Mouse (Mus musculus): ENCODE data around the gene Osbpl3. TPM values are rescaled to one million over a fixed set of nuclear protein-coding genes. Genes with fewer than 3 reads are reported as not detected.

Osbpl3 gene
- polyA plus RNA-seq, 1 experiment from 2014 or later: 14.5 TPM

GRCm38 (mm10) chr6:50464690-50465485 lies 8.9 kb upstream of the Osbpl3 start:
- Histone ChIP-seq H3K27me3 (ENCODE audit: control insufficient read depth, insufficient read depth, low read length) (no peaks in the 10 kb centered on the region), H3K36me3 (ENCODE audit: control insufficient read depth, insufficient read depth, low read length) (no peaks in the 10 kb centered on the region), H3K4me3 (ENCODE audit: low read depth, low read length) (no peak overlapping the region), H3K4me2 (replicated peaks; ENCODE audit: low read depth) (no peak overlapping the region), H3K9ac (ENCODE audit: low read length) (no peak overlapping the region), H3K4me1 (replicated peaks; ENCODE audit: control insufficient read depth, insufficient read depth) (no peaks in the 10 kb centered on the region), H3K9me3 (ENCODE audit: control insufficient read depth, low read length) (no peaks in the 10 kb centered on the region), H3K27ac (replicated peaks) (no peak overlapping the region)
- DNase-seq (ENCODE audit: low spot score) (no peak), ATAC-seq (ENCODE audit: low FRiP score, low TSS enrichment) (no peak)
- 76% methylated on average over 9 of the region's 9 CpGs for WGBS
- TF ChIP-seq EP300 (optimal IDR thresholded peaks at IDR 0.05) (no peak), CTCF (IDR thresholded peaks at IDR 0.05; ENCODE audit: low read depth) (0 out of 2 replicates have a peak, but pooled peaks have one; percentile 2)

- DNase-seq (ENCODE audit: low spot score): no peak
These were observed 6.0 kb upstream of the Osbpl3 start for GRCm38 (mm10) chr6:50462026-50462425.

GRCm38 (mm10) chr6:50461585-50461984 lies 5.6 kb upstream of the Osbpl3 start:
- Histone ChIP-seq H3K27me3 (ENCODE audit: control insufficient read depth, insufficient read depth, low read length) (no peaks in the 10 kb centered on the region), H3K36me3 (ENCODE audit: control insufficient read depth, insufficient read depth, low read length) (no peaks in the 10 kb centered on the region), H3K9ac (ENCODE audit: low read length) (no peak overlapping the region), H3K4me1 (replicated peaks; ENCODE audit: control insufficient read depth, insufficient read depth) (no peaks in the 10 kb centered on the region; the same call in 1 of the 2 replicates), H3K4me2 (replicated peaks; ENCODE audit: low read depth) (no peak overlapping the region), H3K27ac (replicated peaks) (no peak overlapping the region), H3K4me3 (ENCODE audit: low read depth, low read length) (no peak overlapping the region), H3K9me3 (ENCODE audit: control insufficient read depth, low read length) (no peaks in the 10 kb centered on the region)
- TF ChIP-seq CTCF (IDR thresholded peaks at IDR 0.05; ENCODE audit: low read depth) (no peak), EP300 (optimal IDR thresholded peaks at IDR 0.05) (no peak)
- ATAC-seq (ENCODE audit: low FRiP score, low TSS enrichment): no peak
- DNase-seq (ENCODE audit: low spot score): no peak
- WGBS: 50% methylated on average over 3 of the region's 3 CpGs

More at GRCm38 (mm10) chr6:50462026-50462425, 6.0 kb upstream of the Osbpl3 start:
- Histone ChIP-seq H3K36me3 (ENCODE audit: control insufficient read depth, insufficient read depth, low read length) (no peaks in the 10 kb centered on the region), H3K4me3 (ENCODE audit: low read depth, low read length) (no peak overlapping the region), H3K4me1 (replicated peaks; ENCODE audit: control insufficient read depth, insufficient read depth) (no peaks in the 10 kb centered on the region), H3K27ac (replicated peaks) (no peak overlapping the region), H3K4me2 (replicated peaks; ENCODE audit: low read depth) (no peak overlapping the region), H3K9me3 (ENCODE audit: control insufficient read depth, low read length) (no peaks in the 10 kb centered on the region), H3K27me3 (ENCODE audit: control insufficient read depth, insufficient read depth, low read length) (no peaks in the 10 kb centered on the region), H3K9ac (ENCODE audit: low read length) (no peak overlapping the region)
- no peak for TF ChIP-seq CTCF (IDR thresholded peaks at IDR 0.05; ENCODE audit: low read depth)
- no peak for TF ChIP-seq EP300 (optimal IDR thresholded peaks at IDR 0.05)
- 56% methylated on average over 4 of the region's 4 CpGs for WGBS
- no peak for ATAC-seq (ENCODE audit: low FRiP score, low TSS enrichment)

GRCm38 (mm10) chr6:50460646-50461045 lies 4.6 kb upstream of the Osbpl3 start:
- no peak overlapping the region for H3K4me3 ChIP-seq (ENCODE audit: low read depth, low read length)
- TF ChIP-seq CTCF (IDR thresholded peaks at IDR 0.05; ENCODE audit: low read depth): no peak
- H3K4me2 ChIP-seq (replicated peaks; ENCODE audit: low read depth): no peak overlapping the region
- DNase-seq (ENCODE audit: low spot score): no peak
- H3K4me1 ChIP-seq (replicated peaks; ENCODE audit: control insufficient read depth, insufficient read depth): no peaks in the 10 kb centered on the region; the same call in 1 of the 2 replicates
- H3K27me3 ChIP-seq (ENCODE audit: control insufficient read depth, insufficient read depth, low read length): no peaks in the 10 kb centered on the region
- H3K36me3 ChIP-seq (ENCODE audit: control insufficient read depth, insufficient read depth, low read length): no peaks in the 10 kb centered on the region
- WGBS: 75% methylated on average over 5 of the region's 5 CpGs
- no peak overlapping the region; the same call in 1 of the 2 replicates for H3K27ac ChIP-seq (replicated peaks)
- ATAC-seq (ENCODE audit: low FRiP score, low TSS enrichment): no peak
- no peaks in the 10 kb centered on the region for H3K9me3 ChIP-seq (ENCODE audit: control insufficient read depth, low read length)
- H3K9ac ChIP-seq (ENCODE audit: low read length): no peak overlapping the region

GRCm38 (mm10) chr6:50460246-50460645 lies 4.2 kb upstream of the Osbpl3 start:
- Histone ChIP-seq H3K36me3 (ENCODE audit: control insufficient read depth, insufficient read depth, low read length) (no peaks in the 10 kb centered on the region), H3K4me3 (ENCODE audit: low read depth, low read length) (no peak overlapping the region), H3K9ac (ENCODE audit: low read length) (no peak overlapping the region), H3K27me3 (ENCODE audit: control insufficient read depth, insufficient read depth, low read length) (no peaks in the 10 kb centered on the region), H3K4me1 (replicated peaks; ENCODE audit: control insufficient read depth, insufficient read depth) (no peaks in the 10 kb centered on the region; the same call in 1 of the 2 replicates), H3K27ac (replicated peaks) (no peak overlapping the region; the same call in 1 of the 2 replicates), H3K4me2 (replicated peaks; ENCODE audit: low read depth) (no peak overlapping the region), H3K9me3 (ENCODE audit: control insufficient read depth, low read length) (no peaks in the 10 kb centered on the region)
- DNase-seq (ENCODE audit: low spot score) (no peak), ATAC-seq (ENCODE audit: low FRiP score, low TSS enrichment) (no peak)
- TF ChIP-seq CTCF (IDR thresholded peaks at IDR 0.05; ENCODE audit: low read depth): no peak
- no peak for TF ChIP-seq EP300 (optimal IDR thresholded peaks at IDR 0.05)

GRCm38 (mm10) chr6:50459271-50459670 lies 3.3 kb upstream of the Osbpl3 start:
- DNase-seq (ENCODE audit: low spot score): no peak
- TF ChIP-seq CTCF (IDR thresholded peaks at IDR 0.05; ENCODE audit: low read depth): no peak
- no peak for TF ChIP-seq EP300 (optimal IDR thresholded peaks at IDR 0.05)

More at GRCm38 (mm10) chr6:50459271-50459670, 3.3 kb upstream of the Osbpl3 start:
- 72% methylated on average over 5 of the region's 5 CpGs for WGBS
- Histone ChIP-seq H3K9me3 (ENCODE audit: control insufficient read depth, low read length) (no peaks in the 10 kb centered on the region), H3K27ac (replicated peaks) (peak overlapping the region; percentile 13; the same call in 1 of the 2 replicates), H3K4me2 (replicated peaks; ENCODE audit: low read depth) (no peak overlapping the region), H3K9ac (ENCODE audit: low read length) (no peak overlapping the region), H3K4me3 (ENCODE audit: low read depth, low read length) (no peak overlapping the region), H3K27me3 (ENCODE audit: control insufficient read depth, insufficient read depth, low read length) (no peaks in the 10 kb centered on the region), H3K36me3 (ENCODE audit: control insufficient read depth, insufficient read depth, low read length) (no peaks in the 10 kb centered on the region), H3K4me1 (replicated peaks; ENCODE audit: control insufficient read depth, insufficient read depth) (no peaks in the 10 kb centered on the region; the same call in 1 of the 2 replicates)
- no peak for ATAC-seq (ENCODE audit: low FRiP score, low TSS enrichment)

All from stomach, postnatal 0 days (tissue).